Mouse (Mus musculus): Measurements from ENCODE around the gene AW146154. TPM values are rescaled to one million over a fixed set of nuclear protein-coding genes. Genes with fewer than 3 reads are reported as not detected.
"Not testable (repeated sequence)": the region's sequence is repeated elsewhere in the genome, so short reads cannot be mapped to it uniquely, and the experiment has no call there.

The AW146154 gene
- polyA plus RNA-seq, 1 experiment from 2014 or later = 6.8 TPM

DNA sequence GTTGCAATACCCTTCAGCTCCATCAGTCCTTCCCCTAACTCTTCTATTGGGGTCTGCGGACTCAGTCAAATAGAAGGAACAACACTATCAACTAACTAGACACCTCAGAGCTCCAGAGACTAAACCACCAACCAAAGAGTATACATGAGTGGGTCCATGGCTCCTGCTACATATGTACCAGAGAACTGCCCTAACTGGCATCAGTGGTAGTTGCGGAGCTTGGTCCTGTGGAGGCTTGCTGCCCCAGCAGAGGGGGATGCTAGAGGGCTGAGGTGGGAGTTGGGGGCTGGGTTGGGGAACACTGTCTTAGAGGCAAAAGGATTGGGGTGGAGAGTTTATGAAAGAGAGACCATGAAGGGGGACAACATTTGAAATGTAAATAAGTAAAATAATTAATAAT is 1.8 kb downstream of the AW146154 start:
- Histone ChIP-seq H3K4me3 (ENCODE audit: low read depth, low read length) (no peak overlapping the region), H3K9me3 (ENCODE audit: control insufficient read depth, low read length) (no peaks in the 10 kb centered on the region), H3K9ac (ENCODE audit: low read length) (no peak overlapping the region), H3K36me3 (ENCODE audit: control insufficient read depth, insufficient read depth, low read length) (no peaks in the 10 kb centered on the region), H3K27ac (replicated peaks) (no peak overlapping the region), H3K4me2 (replicated peaks; ENCODE audit: low read depth) (no peak overlapping the region), H3K27me3 (ENCODE audit: control insufficient read depth, insufficient read depth, low read length) (no peaks in the 10 kb centered on the region), H3K4me1 (replicated peaks; ENCODE audit: control insufficient read depth, insufficient read depth) (no peaks in the 10 kb centered on the region)
- no peak for ATAC-seq (ENCODE audit: low FRiP score, low TSS enrichment)
- no peak for DNase-seq (ENCODE audit: low spot score)
- no peak for TF ChIP-seq CTCF (IDR thresholded peaks at IDR 0.05; ENCODE audit: low read depth)
- no peak for TF ChIP-seq EP300 (optimal IDR thresholded peaks at IDR 0.05)
- 98% methylated on average over 2 of the region's 2 CpGs for WGBS

DNA sequence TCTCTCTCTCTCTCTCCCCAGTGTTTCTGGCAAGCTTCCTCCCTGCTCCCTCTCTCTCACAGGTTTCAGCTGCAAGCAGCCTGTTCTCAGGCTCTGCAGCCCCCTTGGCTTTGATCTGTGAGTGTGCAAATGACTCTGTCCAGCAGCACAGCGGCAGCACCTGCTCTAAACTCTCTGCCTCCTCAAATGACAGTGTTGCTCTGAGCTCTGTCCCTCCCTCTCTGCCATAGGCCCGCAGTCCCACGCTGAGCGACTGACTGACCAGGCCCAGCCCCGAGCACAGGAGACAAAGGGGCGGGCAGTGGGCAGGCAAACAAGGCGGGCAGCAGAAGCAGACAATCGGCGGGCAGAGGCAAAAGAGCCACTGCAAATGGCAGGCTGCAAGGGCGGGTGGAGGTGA is 47.8 kb downstream of the AW146154 start:
- DNase-seq (ENCODE audit: low spot score) = no peak
- no peak overlapping the region for H3K9ac ChIP-seq (ENCODE audit: low read length)
- no peaks in the 10 kb centered on the region for H3K27me3 ChIP-seq (ENCODE audit: control insufficient read depth, insufficient read depth, low read length)
- H3K9me3 ChIP-seq (ENCODE audit: control insufficient read depth, low read length) = no peaks in the 10 kb centered on the region
- H3K36me3 ChIP-seq (ENCODE audit: control insufficient read depth, insufficient read depth, low read length) = no peaks in the 10 kb centered on the region
- ATAC-seq (ENCODE audit: low FRiP score, low TSS enrichment) = no peak
- H3K4me3 ChIP-seq (ENCODE audit: low read depth, low read length) = no peak overlapping the region
- no peaks in the 10 kb centered on the region for H3K4me1 ChIP-seq (replicated peaks; ENCODE audit: control insufficient read depth, insufficient read depth)
- TF ChIP-seq CTCF (IDR thresholded peaks at IDR 0.05; ENCODE audit: low read depth) = no peak
- TF ChIP-seq EP300 (optimal IDR thresholded peaks at IDR 0.05) = no peak
- H3K27ac ChIP-seq (replicated peaks) = no peak overlapping the region
- WGBS = 11% methylated on average over 10 of the region's 10 CpGs
- no peak overlapping the region for H3K4me2 ChIP-seq (replicated peaks; ENCODE audit: low read depth)

DNA sequence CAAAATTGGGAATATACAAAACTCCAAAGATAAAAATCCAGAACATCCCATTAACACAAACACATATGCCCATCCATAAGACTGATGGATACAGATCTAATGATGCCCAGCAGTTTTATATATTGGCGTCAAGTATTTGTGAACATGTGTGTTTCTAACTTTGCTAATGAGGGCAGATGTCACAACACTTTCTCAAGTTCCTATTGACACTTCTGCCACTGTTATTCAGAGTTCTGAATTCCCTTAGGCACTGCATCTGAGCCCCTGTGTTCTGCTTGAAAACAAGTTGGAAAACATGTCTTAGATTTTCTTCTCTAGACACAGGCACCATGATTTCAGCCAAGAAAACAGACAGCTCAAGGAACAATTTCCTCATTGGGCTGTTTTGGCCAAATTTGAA is 51.1 kb downstream of the AW146154 start, which contains the start of gene Vmn2r57:
Gene Vmn2r57 (minus strand): TSS at position 101 of the 400 bp plus-strand sequence.
- not testable (repeated sequence) for ATAC-seq (ENCODE audit: low FRiP score, low TSS enrichment); DNase-seq (ENCODE audit: low spot score)

More for the DNA sequence above, 51.1 kb downstream of the AW146154 start, which contains the start of gene Vmn2r57:
- H3K27me3 ChIP-seq (ENCODE audit: control insufficient read depth, insufficient read depth, low read length); H3K4me1 ChIP-seq (replicated peaks; ENCODE audit: control insufficient read depth, insufficient read depth); H3K9ac ChIP-seq (ENCODE audit: low read length); H3K9me3 ChIP-seq (ENCODE audit: control insufficient read depth, low read length); H3K4me2 ChIP-seq (replicated peaks; ENCODE audit: low read depth); H3K4me3 ChIP-seq (ENCODE audit: low read depth, low read length); H3K36me3 ChIP-seq (ENCODE audit: control insufficient read depth, insufficient read depth, low read length); H3K27ac ChIP-seq (replicated peaks): not testable (repeated sequence)
- 69% methylated on average over 1 of the region's 1 CpGs for WGBS

Other genes with a start within 250 kb of the AW146154 start
- gene AI987944, start 106.5 kb downstream of the AW146154 start, polyA plus RNA-seq (2015; fragmentation: Nextera tagmentation; extraction: Ambion mirVana) = 7.6 and 8.8 TPM in 2 replicates
- 0.04 and 0.05 TPM in 2 replicates for gene Vmn2r57, start 51.2 kb downstream of the AW146154 start, polyA plus RNA-seq (2015; fragmentation: Nextera tagmentation; extraction: Ambion mirVana)
- not detected in 2 replicates for gene Gm20449, start 473 bp downstream of the AW146154 start, polyA plus RNA-seq (2015; fragmentation: Nextera tagmentation; extraction: Ambion mirVana)
- not detected in 2 replicates for gene Gm6871, start 73.8 kb upstream of the AW146154 start, polyA plus RNA-seq (2015; fragmentation: Nextera tagmentation; extraction: Ambion mirVana)
- gene 2610021A01Rik, start 99.3 kb upstream of the AW146154 start, polyA plus RNA-seq (2015; fragmentation: Nextera tagmentation; extraction: Ambion mirVana) = 3.6 and 3.7 TPM in 2 replicates
- 5.2 and 6.2 TPM in 2 replicates for gene Zfp788, start 133.3 kb upstream of the AW146154 start, polyA plus RNA-seq (2015; fragmentation: Nextera tagmentation; extraction: Ambion mirVana)

Measured in stomach, postnatal 0 days (tissue).